Mouse (Mus musculus) thymus, adult 2 months (tissue): ENCODE results near the gene Ino80b. TPM values are rescaled to one million over a fixed set of nuclear protein-coding genes. Genes with fewer than 3 reads are reported as not detected.
A peak's percentile ranks its signal among the peaks of the same experiment; 100 is the strongest.
"Not testable (repeated sequence)": the region's sequence is repeated elsewhere in the genome, so short reads cannot be mapped to it uniquely, and the experiment has no call there.

Source experiments
- DNase-seq: peaks from one replicate; pipeline ENCODE4 v3.0.0; 2021
- H3K27ac ChIP-seq: fragments of 200-500 bp; 2 replicates; pipeline ENCODE4 v1.5.1; 2012; ENCODE audit warnings: low read length, control low read depth; ENCODE audit not compliant: control insufficient read depth, insufficient read depth
- H3K27me3 ChIP-seq: fragments of 200-500 bp; 2 replicates; pipeline ENCODE4 v1.6.1; 2012; ENCODE audit warnings: mild to moderate bottlenecking, low read length, moderate library complexity, mixed read lengths; ENCODE audit not compliant: control insufficient read depth, insufficient read depth
- H3K36me3 ChIP-seq: fragments of 200-500 bp; 2 replicates; pipeline ENCODE4 v1.6.1; 2012; ENCODE audit warnings: mild to moderate bottlenecking, low read length, moderate library complexity; ENCODE audit not compliant: control insufficient read depth, insufficient read depth
- H3K4me1 ChIP-seq: fragments of 200-500 bp; replicated peaks from 2 replicates; pipeline ENCODE4 v1.6.1; 2012; ENCODE audit warnings: low read length; ENCODE audit not compliant: control insufficient read depth, insufficient read depth
- H3K4me3 ChIP-seq: fragments of 200-500 bp; 2 replicates; pipeline ENCODE4 v1.5.1; 2012; ENCODE audit warnings: mild to moderate bottlenecking, low read length, control low read depth, moderate library complexity; ENCODE audit not compliant: control insufficient read depth, insufficient read depth
- CTCF ChIP-seq: fragments of 200-500 bp; IDR thresholded peaks from 2 replicates; pipeline ENCODE4 v1.5.1; 2012; ENCODE audit warnings: mild to moderate bottlenecking, control low read depth, low read length, moderate library complexity, borderline replicate concordance; ENCODE audit not compliant: control insufficient read depth, poor library complexity, insufficient read depth; ENCODE audit errors: extremely low read depth
- POLR2A ChIP-seq: fragments of 200-500 bp; IDR thresholded peaks from 2 replicates; pipeline ENCODE4 v1.6.1; 2012; ENCODE audit warnings: mild to moderate bottlenecking, low read length, control low read depth, moderate library complexity; ENCODE audit not compliant: control insufficient read depth, poor library complexity, insufficient read depth; ENCODE audit errors: extremely low read depth
- WGBS: fragments of 180-500 bp; shearing (Covaris S2); methylation state at CpG from one replicate; pipeline ENCODE4 v1.1.7; 2018; 5-methylcytosine and 5-hydroxymethylcytosine counted together
- polyA plus RNA-seq: library from polyadenylated mRNA; depleted of rRNA; stranded (reverse); fragments of >200 nt; gene quantifications from 2 replicates; pipeline ENCODE4 v1.2.3, GENCODE M21; 2012

Gene Ino80b
- polyA plus RNA-seq, 1 experiment, result 67.2 TPM

DNA sequence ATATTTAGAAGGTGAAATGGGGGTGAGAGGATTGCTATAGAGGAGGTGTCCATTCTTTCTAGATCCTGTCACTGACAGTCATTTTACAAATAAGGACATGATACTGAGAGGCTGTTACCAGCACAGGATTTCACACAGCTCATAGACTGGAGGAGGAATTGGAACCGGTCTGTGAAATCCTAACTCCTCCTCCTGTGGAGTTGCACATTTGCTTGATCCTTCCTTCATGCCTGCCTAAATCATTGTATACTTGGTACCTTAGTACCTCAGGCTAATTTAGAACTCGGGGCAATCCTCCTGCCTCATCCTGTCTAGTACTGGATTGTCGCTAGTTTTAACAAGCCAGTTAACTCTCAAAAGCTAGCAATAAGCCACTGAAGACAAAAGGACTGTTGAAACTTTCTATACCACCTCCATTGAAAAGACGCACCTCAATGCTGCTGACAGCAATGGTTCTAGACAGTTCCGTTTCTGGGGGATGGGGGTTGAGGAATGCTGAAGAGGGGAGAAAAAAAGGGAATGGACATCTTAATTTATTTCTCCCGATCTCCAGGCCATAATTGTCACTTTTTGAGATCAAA is 39.9 kb upstream of the Ino80b start:
- Histone ChIP-seq H3K27me3 (peaks cover 9% of the 10 kb centered on the region; the same call in 1 of the 2 replicates), H3K27ac (no peak overlapping the region), H3K4me1 (no peaks in the 10 kb centered on the region), H3K4me3 (peak overlapping the region; percentile 69), H3K36me3 (no peaks in the 10 kb centered on the region)
- no peak for DNase-seq
- no peak for TF ChIP-seq POLR2A
- TF ChIP-seq CTCF, result no peak
- 2% methylated on average over 6 of the region's 6 CpGs for WGBS

DNA sequence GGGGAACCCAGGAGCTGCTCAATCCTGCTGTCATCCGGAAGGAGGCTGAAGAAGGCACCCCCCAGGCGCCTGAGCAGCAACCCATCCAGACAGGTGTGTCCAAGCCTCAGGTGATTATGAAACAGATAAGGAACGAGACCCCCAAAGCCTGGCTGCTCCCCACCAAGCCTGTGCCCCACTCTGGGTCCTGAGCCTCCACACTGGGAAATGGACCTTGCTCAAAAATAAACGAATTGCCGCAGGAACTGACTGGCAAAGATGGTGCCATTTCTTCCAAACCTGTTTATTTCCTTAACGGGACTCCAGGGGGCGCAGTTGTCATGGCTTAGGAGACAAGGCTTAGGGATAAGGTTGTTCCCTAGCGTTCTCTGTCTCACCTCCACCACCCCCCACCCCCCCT is 37.5 kb upstream of the Ino80b start:
- DNase-seq, result peak; percentile 51
- TF ChIP-seq POLR2A, result no peak
- TF ChIP-seq CTCF, result no peak
- no peaks in the 10 kb centered on the region for H3K36me3 ChIP-seq
- no peak overlapping the region for H3K27ac ChIP-seq
- peaks cover 9% of the 10 kb centered on the region; the same call in 1 of the 2 replicates for H3K27me3 ChIP-seq
- 4% methylated on average over 8 of the region's 8 CpGs for WGBS
- no peak overlapping the region for H3K4me3 ChIP-seq
- H3K4me1 ChIP-seq, result no peaks in the 10 kb centered on the region

GRCm38 (mm10) chr6:83161921-83162641 is 36.9 kb upstream of the Ino80b start:
- Histone ChIP-seq H3K27ac (no peak overlapping the region), H3K4me3 (no peak overlapping the region), H3K27me3 (peaks cover 9% of the 10 kb centered on the region; the same call in 1 of the 2 replicates), H3K36me3 (no peaks in the 10 kb centered on the region), H3K4me1 (no peaks in the 10 kb centered on the region)
- no peak for DNase-seq
- TF ChIP-seq POLR2A, result no peak
- TF ChIP-seq CTCF, result no peak
- WGBS, result 5% methylated on average over 49 of the region's 49 CpGs

GRCm38 (mm10) chr6:83161442-83161841 is 36.2 kb upstream of the Ino80b start:
- no peak for DNase-seq
- WGBS, result 20% methylated on average over 19 of the region's 19 CpGs
- Histone ChIP-seq H3K36me3 (no peaks in the 10 kb centered on the region), H3K27me3 (peaks cover 9% of the 10 kb centered on the region; the same call in 1 of the 2 replicates), H3K27ac (no peak overlapping the region), H3K4me3 (no peak overlapping the region), H3K4me1 (peaks cover 1% of the 10 kb centered on the region)
- TF ChIP-seq POLR2A (no peak), CTCF (no peak)

DNA sequence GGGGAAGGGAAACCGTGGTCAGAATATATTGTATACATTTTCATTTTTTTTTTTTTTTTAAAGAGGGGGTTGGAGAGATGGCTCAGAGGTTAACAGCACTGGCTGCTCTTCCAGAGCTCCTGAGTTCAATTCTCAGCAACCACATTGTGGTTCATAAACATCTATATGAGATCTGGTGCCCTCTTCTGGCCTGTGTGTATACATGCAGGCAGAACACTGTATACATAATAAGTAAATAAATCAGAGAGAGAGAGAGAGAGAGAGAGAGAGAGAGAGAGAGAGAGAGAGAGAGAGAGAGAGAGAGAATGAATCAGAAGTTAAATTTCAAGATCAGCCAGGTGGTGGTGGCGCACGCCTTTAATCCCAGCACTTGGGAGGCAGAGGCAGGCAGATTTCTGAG is 34.2 kb upstream of the Ino80b start:
- not testable (repeated sequence) for H3K27me3 ChIP-seq, H3K4me1 ChIP-seq, H3K4me3 ChIP-seq, H3K27ac ChIP-seq, H3K36me3 ChIP-seq
- DNase-seq, result peak; percentile 47
- WGBS, result 16% methylated on average over 3 of the region's 3 CpGs

DNA sequence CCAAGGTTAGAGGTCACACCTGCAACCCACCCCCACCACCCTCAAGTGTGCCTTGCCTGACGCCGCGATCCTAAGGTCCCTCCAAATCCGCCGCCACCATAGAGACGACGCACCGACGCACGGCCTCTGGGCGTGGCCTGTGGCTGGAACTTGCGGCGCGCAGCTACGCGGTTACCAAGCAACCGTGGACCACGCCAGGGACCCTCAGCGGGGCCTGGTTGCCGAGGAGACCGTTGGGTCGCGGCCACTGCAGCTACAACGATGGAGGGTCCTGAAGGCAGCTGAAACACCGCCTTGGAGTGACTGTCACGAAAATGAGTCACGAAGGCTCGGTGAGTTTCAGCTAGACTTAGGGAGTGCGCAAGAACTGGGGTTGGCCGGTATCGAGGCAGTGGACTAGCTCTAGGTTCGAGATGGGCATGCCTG is 31.0 kb upstream of the Ino80b start, which contains the start of the genes Wdr54 and 1700003E16Rik:
Gene Wdr54, minus strand, starts transcription at position 139 of the 426 bp plus-strand sequence.
Gene 1700003E16Rik, plus strand, starts transcription at position 146 of the 426 bp plus-strand sequence.
- no peaks in the 10 kb centered on the region for H3K36me3 ChIP-seq

More for the DNA sequence above, 31.0 kb upstream of the Ino80b start, which contains the start of the genes Wdr54 and 1700003E16Rik:
- peaks cover 3% of the 10 kb centered on the region; the same call in 1 of the 2 replicates for H3K27me3 ChIP-seq
- H3K4me1 ChIP-seq, result peaks cover 7% of the 10 kb centered on the region
- no peak within 1 kb of the TSS for H3K27ac ChIP-seq
- no peak for TF ChIP-seq POLR2A
- peak; percentile 39 for DNase-seq
- WGBS, result 4% methylated on average over 32 of the region's 32 CpGs
- peak within 1 kb of the TSS; percentile 42 for H3K4me3 ChIP-seq
